Mouse (Mus musculus) E14TG2a.4 (cell line): ENCODE results near the gene Prtg.

Source experiments
- CTCF ChIP-seq: conservative IDR thresholded peaks from 2 replicates; pipeline ENCODE4 v1.5.1; 2014; ENCODE audit warnings: low read length
- NANOG ChIP-seq: IDR thresholded peaks from 2 replicates; pipeline ENCODE4 v1.6.1; 2014; ENCODE audit warnings: borderline replicate concordance, low read length, mixed read lengths

DNA sequence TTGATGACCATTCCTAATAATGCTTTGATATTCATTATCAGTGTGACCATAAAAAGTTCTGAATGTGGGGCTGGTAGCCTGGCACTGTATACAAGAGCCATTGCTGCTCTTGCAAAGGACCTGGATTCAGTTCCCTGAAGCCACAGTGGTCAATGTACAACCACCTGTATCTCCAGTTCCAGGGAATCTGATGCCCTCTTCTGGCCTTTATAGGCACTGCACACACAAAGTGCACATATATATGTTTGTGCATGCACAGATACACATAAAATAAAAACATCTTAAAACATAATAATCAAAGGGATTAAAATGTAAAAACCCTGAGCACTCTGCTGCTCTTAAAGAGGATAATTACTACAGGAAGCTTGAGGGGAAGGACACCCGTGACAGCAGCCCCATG is 140.3 kb downstream of the Prtg start:
- peak; percentile 89 for TF ChIP-seq CTCF
- no peak for TF ChIP-seq NANOG
